Mouse (Mus musculus): ENCODE data around the gene Khdc1b. TPM values are rescaled to one million over a fixed set of nuclear protein-coding genes. Genes with fewer than 3 reads are reported as not detected.

Khdc1b gene
- polyA plus RNA-seq (2017; shearing (Covaris generic)) = not detected

DNA sequence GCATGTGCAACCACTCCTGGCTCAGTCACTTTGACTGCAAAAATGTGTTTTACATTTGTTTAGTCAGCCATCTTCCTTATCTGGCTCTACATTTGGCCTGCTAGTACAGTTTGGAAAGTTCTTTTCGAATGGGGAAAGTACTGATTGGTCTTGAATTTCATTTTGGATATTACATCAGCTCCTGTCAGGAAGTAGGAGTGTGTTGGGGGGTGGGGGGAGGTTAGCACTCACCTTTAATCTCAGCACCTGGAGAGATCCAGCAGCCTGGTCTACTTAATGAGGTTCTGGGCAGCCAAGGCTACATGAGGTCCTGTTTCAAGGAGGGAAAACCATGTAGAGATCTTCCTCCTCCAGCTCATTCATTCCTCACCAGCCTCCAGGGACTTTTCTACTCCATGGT is at the start of gene Khdc1b:
Gene Khdc1b (plus strand): TSS at position 301 of the 400 bp plus-strand sequence.

DNA sequence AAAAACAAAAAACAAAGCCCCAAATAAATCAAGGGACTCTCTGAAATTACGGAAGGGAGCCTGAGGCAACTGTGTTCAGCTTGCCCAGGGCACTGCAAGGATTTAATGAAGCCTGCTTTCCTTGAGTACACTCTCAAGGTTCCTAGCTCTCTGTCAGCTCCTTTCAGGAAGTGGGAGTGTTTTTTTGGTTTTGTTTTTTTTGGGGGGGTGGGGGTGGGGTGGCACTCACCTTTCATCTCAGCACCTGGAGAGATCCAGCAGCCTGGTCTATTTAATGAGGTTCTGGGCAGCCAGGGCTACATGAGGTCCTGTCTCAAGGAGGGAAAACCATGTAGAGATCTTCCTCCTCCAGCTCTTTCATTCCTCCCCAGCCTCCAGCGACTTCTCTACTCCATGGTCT is 34.0 kb upstream of the Khdc1b start, which contains the start of gene Khdc1a:
Gene Khdc1a (plus strand): TSS at position 301 of the 400 bp plus-strand sequence.

DNA sequence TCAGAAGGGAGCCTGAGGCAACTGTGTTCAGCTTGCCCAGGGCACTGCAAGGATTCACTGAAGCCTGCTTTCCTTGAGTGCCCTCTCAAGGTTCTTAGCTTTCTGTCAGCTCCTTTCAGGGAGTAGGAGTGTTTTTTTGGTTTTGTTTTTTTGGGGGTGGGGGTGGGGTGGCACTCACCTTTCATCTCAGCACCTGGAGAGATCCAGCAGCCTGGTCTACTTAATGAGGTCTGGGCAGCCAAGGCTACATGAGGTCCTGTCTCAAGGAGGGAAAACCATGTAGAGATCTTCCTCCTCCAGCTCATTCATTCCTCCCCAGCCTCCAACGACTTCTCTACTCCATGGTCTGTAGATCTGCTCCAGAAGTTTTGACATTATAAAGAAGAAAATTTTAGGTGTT is 15.3 kb upstream of the Khdc1b start, which contains the start of gene Khdc1c:
Gene Khdc1c (plus strand): TSS at position 301 of the 400 bp plus-strand sequence.

Other genes with a start within 250 kb of the Khdc1b start
- gene Tmem14a, start 165.0 kb upstream of the Khdc1b start, polyA plus RNA-seq (2017; shearing (Covaris generic)) = 5.4 TPM
- 1.7 TPM for gene Gsta3, start 143.0 kb upstream of the Khdc1b start, polyA plus RNA-seq (2017; shearing (Covaris generic))
- gene Khdc1a, start 33.9 kb upstream of the Khdc1b start, polyA plus RNA-seq (2017; shearing (Covaris generic)) = 1.9 TPM
- not detected for gene Khdc1c, start 15.2 kb upstream of the Khdc1b start, polyA plus RNA-seq (2017; shearing (Covaris generic))

Measured in activated CD4-positive, CD25-positive, alpha-beta regulatory T cell, adult 9 weeks (primary cell).